Mouse (Mus musculus) cerebellum, postnatal 10 days (tissue): ENCODE data around the gene Cabp1.
"Not testable (repeated sequence)": the region's sequence is repeated elsewhere in the genome, so short reads cannot be mapped to it uniquely, and the experiment has no call there.

Experiments
- DNase-seq, 2 experiments: peaks; one replicate each; pipeline ENCODE4 v3.0.0; 2021; ENCODE audit warnings: mixed read lengths in 2 of 2

Gene Cabp1

DNA sequence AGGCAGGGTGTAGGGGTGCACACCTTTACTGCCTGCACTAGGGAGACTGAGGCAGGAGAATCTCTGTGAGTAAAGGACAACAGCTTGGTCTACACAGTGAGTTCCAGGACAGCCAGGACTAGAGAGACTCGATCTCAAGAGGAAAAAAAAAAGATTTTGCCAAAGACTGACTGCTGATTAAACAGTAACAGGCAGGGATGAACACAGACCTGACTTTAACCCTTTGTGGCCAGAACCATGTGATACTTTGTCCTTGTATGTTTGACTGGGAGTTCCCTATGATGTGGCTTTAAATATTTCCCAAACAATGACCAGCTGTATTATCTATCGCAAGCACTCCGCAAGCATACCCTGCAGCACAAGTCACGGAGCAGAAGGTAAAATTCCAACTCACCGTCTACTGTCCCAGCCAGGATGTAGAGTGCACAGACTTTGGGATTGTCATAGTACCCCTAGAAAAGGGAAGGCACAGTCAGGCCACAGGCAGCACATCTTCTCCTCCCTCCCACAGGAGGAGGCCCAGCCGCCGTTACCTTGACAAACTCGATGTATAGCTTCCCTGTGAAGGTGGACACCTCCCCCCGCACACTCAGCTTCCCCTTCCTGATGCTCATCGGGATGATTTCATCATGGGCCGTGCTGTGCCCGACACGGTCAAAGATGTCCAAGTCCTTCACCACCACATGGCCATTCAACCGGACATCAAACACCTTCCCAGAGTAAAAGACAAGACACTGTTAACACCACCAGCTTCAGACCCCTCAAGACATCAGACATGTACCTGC is 44.3 kb downstream of the Cabp1 start:
- DNase-seq: no peak

GRCm38 (mm10) chr5:115148872-115149271 is 45.3 kb downstream of the Cabp1 start:
- not testable (repeated sequence) for DNase-seq

DNA sequence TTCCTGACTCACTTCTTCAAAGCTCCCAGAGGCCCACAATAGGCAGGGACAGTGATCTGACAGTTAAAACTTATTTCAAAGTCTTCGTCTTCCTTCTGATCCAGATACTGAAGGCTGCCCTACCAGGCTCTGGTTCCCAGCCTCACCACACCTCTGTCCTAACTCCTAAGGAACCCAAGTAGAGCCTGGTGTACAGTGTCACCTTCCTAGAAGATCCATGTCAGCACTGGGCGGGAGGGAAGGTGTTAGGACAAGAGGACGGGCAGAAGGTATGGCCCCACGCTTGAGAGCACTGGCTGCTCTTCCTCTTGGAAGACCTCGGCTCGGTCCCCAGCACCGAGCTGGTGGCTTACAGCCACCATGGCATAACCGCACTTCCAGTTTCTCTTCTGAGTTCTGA is 45.8 kb downstream of the Cabp1 start:
- no peak for DNase-seq

DNA sequence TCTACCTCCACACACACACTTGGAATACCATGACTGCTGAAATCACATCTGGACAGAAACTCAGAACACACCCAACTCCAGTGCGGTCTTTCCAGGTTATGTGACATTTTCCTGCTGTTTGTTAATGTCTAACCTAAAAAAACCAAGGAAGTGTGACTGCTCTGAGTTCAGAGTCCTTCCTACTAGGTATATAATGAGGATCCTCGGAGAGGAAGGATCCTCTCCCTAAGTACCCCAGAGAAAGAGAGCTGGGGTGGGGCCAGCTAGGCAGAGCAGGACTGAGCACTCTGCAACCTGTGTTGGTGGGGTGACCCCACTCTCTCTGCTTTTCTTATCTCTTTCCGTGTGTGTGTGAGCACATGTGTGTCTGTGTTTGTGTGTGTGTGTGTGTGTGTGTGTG is 46.8 kb downstream of the Cabp1 start:
- no peak for DNase-seq

GRCm38 (mm10) chr5:115146747-115147130 is 47.4 kb downstream of the Cabp1 start:
- DNase-seq: no peak

- no peak for DNase-seq
Observed at GRCm38 (mm10) chr5:115145976-115146746, 48.0 kb downstream of the Cabp1 start.

DNA sequence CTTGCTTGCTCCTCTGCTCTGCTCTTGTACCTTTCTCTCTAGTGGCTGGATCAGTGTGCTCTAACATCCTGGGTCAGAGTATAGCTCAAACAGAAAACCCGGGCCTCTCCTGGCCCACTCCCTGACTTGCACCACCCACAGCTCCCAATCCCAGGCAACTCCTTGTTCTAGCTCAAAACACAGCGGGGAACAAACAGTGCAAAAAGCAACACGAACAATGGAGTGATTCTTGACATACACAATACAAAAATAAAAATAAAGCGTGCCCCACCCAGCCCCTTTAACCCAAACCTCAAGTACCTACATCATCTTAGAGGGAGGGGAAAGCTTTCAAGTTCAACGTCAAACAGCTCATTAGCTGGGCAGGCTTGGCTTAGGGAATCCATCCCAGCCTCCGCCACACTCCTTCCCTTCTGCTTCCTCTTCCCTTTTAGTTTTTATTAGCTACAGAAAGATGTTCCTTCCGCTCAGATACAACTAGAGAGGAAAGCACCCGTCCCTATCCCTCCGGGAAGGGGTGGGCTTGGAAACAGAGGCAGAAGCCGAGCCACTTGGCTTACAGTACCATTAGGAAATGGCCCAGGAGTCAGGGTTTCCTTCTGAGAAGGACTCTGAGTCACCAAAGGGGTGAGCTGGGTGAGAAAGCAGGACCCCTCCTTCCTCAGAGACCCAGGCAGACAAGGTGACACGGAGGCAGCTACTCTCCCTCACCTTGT is 48.8 kb downstream of the Cabp1 start:
- DNase-seq: no peak

GRCm38 (mm10) chr5:115144471-115144870 is 49.7 kb downstream of the Cabp1 start:
- DNase-seq: no peak

GRCm38 (mm10) chr5:115143552-115143951 is 50.6 kb downstream of the Cabp1 start:
- DNase-seq: peak; percentile 87 to 89

GRCm38 (mm10) chr5:115142166-115142697 is 51.9 kb downstream of the Cabp1 start:
- DNase-seq: no peak

- DNase-seq: no peak
Observed at GRCm38 (mm10) chr5:115140726-115141125, 53.5 kb downstream of the Cabp1 start.

- no peak for DNase-seq
Observed at GRCm38 (mm10) chr5:115139124-115139523, 55.1 kb downstream of the Cabp1 start.

DNA sequence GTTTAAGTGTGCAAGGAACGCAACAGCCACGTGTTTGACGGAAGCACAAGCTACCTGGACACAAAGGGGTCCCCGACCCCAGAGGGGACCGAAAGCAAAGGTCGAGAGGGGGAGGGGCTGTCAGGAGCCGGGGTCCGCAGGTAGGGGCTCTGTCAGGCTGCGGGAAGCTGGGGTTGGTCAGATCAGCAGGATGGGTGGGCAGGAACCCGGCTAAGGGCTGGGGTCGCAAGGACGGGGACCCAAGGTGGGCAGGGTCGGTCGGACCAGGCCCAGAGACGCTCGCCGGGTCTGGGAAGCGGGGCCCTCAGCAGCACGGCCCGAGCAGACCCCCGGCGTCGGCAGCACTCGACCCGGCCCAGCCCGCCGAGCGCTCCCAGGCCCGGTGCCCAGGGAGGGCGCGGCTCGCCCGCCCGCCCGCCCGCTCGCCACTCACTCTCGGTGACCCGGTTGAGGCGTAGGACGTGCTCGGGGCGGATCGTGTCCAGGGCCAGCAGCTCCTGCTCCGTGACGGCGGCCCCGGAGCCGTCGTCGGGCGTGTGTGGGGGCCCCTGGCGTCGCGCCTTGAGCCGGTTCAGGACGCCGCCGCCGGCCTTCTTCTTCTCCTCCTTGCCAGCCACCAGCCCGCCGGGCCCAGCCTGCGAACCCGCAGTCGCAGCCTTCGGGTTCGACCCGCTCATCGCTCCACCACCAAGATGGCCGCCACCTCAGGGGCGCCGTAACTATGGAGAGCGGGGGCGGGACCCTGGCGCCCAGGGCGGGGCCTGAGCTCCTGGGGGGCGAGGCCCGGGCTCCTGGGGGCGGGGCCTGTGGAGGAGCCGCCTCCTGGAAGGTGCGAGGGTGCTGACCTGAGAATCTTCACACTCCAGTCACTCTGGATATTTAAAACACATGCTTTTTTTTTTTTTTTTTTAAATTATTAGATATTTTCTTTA is 59.7 kb downstream of the Cabp1 start, which contains the start of gene Unc119b:
Gene Unc119b, minus strand, starts transcription at position 742 of the 932 bp plus-strand sequence.
- DNase-seq: peak; percentile 94 to 96

GRCm38 (mm10) chr5:115133358-115134066 is 60.7 kb downstream of the Cabp1 start:
- no peak for DNase-seq

DNA sequence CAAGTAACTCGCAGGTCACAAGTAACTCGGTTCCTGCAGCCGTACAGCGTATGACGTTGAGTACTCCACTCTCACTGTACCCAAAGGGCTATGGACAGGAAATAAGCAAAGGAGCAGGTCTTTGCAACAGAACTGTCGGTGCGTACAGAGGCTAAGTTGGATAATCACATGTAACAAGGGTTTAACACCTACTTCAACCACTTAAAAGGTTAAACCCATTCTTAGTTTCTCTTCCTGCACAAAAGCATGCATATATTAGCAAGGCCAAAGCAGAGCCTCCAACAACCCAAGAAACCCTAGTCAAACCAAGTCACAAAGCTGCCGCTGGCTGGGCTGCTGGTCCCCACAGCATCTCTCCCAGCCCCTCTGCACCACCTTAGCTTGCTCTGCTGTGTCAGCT is 61.7 kb downstream of the Cabp1 start:
- no peak for DNase-seq

- no peak for DNase-seq
Observed at GRCm38 (mm10) chr5:115129328-115129727, 64.9 kb downstream of the Cabp1 start.

DNA sequence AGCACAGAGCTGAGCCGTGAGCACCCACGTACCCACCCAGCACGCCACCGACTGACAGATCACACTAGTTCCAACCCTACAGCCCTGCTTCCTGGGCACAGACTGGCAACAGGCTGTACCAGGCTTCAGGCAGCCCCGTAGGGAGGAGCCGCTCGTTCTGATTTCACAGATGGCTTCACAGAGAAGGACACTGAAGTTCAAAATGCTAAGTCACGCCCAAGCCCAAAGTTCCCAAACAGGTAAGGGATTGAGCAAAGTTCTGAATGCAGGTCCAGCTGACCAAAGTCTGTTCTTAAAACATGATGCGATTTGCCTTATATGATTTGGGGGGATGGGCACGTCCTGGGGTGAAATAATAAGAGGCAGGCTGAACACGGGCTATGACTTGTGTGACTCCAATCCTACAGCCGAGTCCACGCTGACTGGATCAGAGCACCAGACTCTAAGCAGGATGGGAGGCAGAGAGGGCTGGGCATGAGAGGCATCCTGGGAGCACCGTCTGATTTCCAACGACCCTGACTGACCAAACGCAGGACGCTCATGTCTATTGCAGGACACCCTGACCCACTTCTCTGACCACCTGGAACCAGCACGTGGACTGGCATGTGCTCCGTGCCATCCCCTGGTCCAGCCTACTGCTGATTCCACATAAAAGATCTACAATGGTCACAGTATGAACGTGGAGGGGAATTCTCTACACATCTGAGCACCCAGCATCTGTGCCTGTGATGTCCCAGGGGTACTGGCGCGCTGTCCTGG is 66.6 kb downstream of the Cabp1 start:
- no peak for DNase-seq

DNA sequence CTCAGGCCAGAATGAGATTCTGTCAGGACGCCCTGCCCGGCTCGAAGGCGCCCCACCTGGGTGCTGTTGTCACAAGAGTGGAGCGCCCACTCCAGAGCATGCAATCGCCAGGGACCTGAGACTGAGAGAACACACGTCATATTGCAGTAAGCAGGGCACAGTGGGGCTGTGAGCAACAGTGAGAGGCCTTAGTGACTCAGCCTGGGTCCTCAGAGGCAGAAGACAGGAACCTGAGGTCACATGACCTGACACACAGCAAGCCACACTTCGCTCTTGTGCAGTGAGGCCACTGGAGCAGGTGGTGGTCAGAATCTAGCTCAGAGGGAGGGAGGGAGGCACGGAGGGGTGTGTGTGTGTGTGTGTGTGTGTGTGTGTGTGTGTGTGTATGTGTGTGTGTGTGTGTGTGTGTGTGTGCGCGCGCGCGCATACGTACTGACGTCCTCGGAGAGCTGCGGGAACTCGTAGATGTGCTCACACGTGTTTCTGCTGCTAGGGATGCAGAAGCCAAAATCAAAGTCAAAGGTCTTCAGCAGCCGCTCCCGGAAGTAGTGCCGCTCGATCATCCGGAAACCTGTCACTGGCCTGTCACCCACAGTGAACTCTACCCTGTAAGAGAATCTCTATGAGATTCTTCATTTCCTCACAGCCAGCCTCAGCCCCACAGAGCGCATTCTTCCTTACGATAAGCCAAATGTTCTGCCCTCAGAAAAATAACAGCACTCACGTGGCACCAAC is 67.4 kb downstream of the Cabp1 start:
- DNase-seq: peak in 1 of 2 experiments; percentile 19

DNA sequence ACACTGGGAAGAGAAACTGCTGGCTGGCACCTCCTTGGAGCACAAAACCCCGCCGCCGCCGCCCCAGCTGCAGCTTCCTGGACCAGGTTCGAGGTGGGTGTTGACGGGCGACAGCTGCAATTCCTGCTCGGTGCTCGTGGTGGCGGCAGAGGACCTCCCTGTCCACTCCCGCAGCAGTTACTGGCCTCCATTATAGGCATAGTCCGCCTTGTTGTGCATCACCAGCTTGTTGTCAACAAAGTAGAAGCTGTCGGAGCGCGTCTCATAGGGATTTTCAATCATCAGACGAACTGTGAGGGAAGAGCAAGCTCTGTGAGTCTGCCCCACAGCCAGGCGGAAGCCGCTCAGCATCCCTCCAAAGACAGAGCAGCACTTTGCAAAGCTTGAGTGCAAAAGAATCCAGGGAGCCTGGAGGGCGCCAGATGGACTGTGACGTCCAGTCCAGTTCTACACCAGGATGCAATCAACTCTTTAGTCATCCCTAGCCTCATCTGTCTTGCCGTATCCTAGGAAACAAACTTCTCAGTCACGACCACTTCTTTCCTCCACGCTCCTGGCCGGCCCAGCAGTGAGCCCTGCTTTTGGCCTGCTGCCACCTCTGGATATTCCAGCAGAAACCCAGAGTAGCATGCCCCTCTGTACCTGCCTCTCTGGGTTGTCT is 68.8 kb downstream of the Cabp1 start:
- DNase-seq: peak; percentile 93 to 94
